Mouse (Mus musculus): ENCODE results near the gene Chic2. TPM values are rescaled to one million over a fixed set of nuclear protein-coding genes. Genes with fewer than 3 reads are reported as not detected.
A peak's percentile ranks its signal among the peaks of the same experiment; 100 is the strongest.

The Chic2 gene
- polyA plus RNA-seq, 1 experiment from 2014 or later, result 28.7 TPM

DNA sequence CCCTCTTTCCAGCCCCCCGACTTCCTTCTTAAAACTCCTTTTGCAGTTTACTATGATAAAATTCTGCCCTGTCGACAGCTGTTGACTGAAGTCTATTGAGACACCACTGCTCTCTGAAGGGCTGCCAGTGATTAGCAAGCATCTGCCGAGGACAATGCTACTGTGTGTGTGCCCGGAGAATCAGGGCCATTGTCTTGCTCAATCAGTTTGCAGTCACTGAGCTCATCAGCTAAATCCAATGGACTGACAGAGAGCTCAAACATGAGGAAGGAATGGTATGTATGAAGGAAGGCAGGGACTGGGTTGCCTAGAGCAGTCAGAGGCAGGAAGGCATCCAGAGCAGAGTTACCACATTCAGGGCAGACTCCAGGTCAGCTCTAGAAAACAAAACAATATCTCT lies 18.6 kb upstream of the Chic2 start:
- Histone ChIP-seq H3K27me3 (peaks cover 92% of the 10 kb centered on the region), H3K27ac (no peak overlapping the region), H3K9ac (replicated peaks) (no peak overlapping the region), H3K36me3 (no peaks in the 10 kb centered on the region), H3K4me1 (replicated peaks) (peaks cover 15% of the 10 kb centered on the region), H3K9me3 (0 out of 2 replicates have a peak, but pooled peaks cover 6% of the 10 kb centered on the region), H3K4me2 (replicated peaks) (no peak overlapping the region), H3K4me3 (replicated peaks) (no peak overlapping the region)
- ATAC-seq, result no peak
- 12% methylated on average over 4 of the region's 4 CpGs for WGBS

DNA sequence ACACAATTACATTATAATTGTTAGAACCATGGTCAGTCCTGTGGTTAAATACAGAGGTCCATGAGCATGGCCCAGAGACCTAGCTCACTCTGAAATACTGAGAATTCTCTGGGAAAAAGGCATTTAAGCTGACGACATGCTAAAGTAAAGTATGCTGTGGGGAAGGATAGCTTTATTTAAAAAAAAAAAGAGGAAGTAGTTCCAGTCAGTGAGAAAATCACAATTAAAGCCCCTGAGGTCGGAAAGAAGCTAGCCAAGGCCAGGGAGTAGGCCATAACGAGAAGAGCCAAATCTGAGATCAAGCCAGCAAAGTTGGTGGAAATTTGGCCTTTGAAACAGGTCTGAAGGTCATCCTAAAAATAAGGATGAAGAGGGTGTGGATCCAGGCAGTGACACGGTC lies 6.5 kb upstream of the Chic2 start:
- Histone ChIP-seq H3K27ac (no peak overlapping the region), H3K4me2 (replicated peaks) (no peak overlapping the region), H3K9me3 (no peaks in the 10 kb centered on the region), H3K27me3 (peaks cover 72% of the 10 kb centered on the region), H3K4me3 (replicated peaks) (no peak overlapping the region), H3K9ac (replicated peaks) (no peak overlapping the region), H3K36me3 (no peaks in the 10 kb centered on the region), H3K4me1 (replicated peaks) (no peaks in the 10 kb centered on the region)
- 78% methylated on average over 4 of the region's 4 CpGs for WGBS
- ATAC-seq, result no peak

DNA sequence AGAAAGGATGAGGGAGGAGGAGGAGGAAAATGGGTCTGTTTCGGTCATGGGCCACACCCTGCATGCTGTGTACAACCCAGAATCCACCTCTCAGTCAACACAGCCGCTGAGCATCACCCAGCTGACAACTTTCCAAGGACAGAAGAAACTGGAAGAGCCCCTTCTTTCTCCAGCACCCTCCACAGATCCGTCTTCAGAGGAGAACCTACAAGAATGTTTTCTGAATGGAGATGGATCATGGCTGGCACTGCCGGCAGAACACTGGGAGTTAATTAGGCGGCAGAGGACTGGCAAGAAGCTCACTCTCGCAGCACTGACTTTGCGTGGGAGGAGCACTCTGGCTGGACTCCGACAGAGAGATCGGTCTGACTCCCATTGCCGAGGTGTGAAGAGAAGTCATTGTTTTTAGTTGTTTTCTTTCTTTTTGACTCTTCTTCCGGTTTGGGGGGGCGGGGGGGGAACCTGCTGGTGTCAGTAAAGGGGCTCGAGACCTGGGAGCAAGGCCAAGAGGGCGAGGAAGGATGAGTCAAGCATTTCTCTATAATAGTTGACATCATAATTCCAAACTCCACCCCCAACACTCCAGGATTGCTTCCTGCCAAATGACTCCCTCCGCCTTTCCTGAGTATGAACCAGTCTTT lies 2.2 kb upstream of the Chic2 start:
- H3K27ac ChIP-seq, result no peak overlapping the region
- no peak overlapping the region for H3K9ac ChIP-seq (replicated peaks)
- peaks cover 19% of the 10 kb centered on the region for H3K4me1 ChIP-seq (replicated peaks)
- no peaks in the 10 kb centered on the region for H3K36me3 ChIP-seq
- WGBS, result 60% methylated on average over 14 of the region's 15 CpGs
- no peak overlapping the region for H3K4me3 ChIP-seq (replicated peaks)
- no peaks in the 10 kb centered on the region for H3K9me3 ChIP-seq
- no peak for ATAC-seq
- H3K4me2 ChIP-seq (replicated peaks), result no peak overlapping the region
- H3K27me3 ChIP-seq, result peaks cover 60% of the 10 kb centered on the region

DNA sequence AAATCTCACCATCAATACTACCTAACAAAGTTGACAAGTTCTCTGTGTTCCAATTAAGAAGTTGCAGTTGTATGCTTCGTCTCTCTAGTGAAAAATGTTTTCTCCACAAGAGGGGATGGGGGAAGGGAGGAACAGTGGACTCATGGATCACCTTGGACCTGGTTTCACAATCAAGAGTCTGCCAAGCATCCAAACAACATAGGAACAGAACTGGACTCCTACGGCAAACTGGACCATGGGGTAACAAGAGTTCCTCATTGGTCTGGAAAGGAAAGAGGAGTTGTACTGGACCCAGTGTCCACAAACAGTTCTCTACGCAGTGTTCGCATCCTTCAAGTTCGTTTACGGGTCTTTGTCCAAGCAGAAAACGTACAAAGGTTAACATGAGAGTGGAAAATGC lies 797 bp upstream of the Chic2 start:
- no peak overlapping the region for H3K9ac ChIP-seq (replicated peaks)
- H3K36me3 ChIP-seq, result no peaks in the 10 kb centered on the region; the same call in 1 of the 2 replicates

DNA sequence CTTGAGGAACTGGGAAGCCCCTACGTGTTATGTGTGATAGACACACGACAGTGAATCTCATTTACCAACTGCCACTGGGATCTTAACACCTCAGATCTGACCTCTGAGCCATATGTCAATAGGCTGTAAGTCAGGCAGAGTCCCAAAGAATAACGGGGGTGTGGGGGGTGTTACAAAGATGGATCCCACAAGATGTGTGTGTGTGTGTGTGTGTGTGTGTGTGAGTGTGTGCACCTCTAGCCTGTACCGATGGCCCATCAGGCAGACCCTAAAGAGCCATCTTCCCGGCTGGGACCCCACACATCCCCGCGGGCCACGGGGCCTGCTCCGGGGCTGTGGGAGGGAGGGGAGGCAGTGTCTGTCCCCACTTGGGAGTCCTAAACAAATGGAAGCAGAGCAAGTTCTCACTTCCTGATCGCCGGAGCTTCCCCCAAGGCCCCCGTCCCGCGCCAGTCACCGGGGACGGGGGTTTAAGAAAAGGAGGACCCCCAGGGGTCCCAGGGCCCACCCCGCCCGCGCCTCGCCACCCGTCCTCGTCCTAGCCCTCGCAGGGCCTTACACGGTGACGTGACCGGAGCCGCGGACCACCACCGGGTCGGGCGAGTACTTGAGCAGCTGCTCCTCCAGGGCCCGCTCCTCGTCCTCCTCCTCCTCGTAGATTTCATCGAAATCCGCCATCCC lies 813 bp downstream of the Chic2 start:
- 1% methylated on average over 34 of the region's 36 CpGs for WGBS
- Histone ChIP-seq H3K27ac (peak overlapping the region; percentile 89), H3K27me3 (peaks cover 37% of the 10 kb centered on the region), H3K4me3 (replicated peaks) (peak overlapping the region; percentile 92), H3K4me1 (replicated peaks) (peaks cover 21% of the 10 kb centered on the region), H3K9me3 (no peaks in the 10 kb centered on the region), H3K9ac (replicated peaks) (peak overlapping the region; percentile 97), H3K4me2 (replicated peaks) (peak overlapping the region; percentile 94), H3K36me3 (no peaks in the 10 kb centered on the region; the same call in 1 of the 2 replicates)
- peak; percentile 93 for ATAC-seq

More for the DNA sequence above, 797 bp upstream of the Chic2 start:
- no peak overlapping the region for H3K27ac ChIP-seq
- no peak overlapping the region for H3K4me2 ChIP-seq (replicated peaks)
- H3K4me1 ChIP-seq (replicated peaks), result peaks cover 21% of the 10 kb centered on the region
- no peaks in the 10 kb centered on the region for H3K9me3 ChIP-seq
- H3K27me3 ChIP-seq, result peaks cover 50% of the 10 kb centered on the region
- no peak overlapping the region for H3K4me3 ChIP-seq (replicated peaks)
- WGBS, result 87% methylated on average over 7 of the region's 7 CpGs
- ATAC-seq, result no peak

DNA sequence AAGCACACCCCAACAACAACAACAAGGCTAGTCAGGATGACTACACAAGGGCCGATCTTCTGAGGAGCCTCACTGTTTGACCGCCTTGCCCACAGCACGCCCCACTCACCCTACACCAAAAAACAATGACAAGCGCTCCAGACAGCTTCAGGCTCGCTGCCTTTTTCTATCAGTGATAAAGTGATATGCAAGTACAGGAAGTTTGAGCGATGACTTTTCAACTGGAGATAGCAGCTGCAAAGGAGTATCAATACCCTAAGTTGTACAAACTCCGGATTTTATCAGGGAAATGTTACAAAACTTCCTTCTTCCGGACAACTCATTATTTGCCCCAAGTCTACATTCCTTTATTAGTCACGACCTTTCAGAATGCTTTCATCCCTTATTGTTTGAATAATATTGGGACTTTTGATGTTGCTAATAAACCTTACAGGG lies 1.5 kb downstream of the Chic2 start:
- Histone ChIP-seq H3K4me2 (replicated peaks) (peak overlapping the region; percentile 94), H3K9me3 (no peaks in the 10 kb centered on the region), H3K27ac (no peak overlapping the region), H3K4me3 (replicated peaks) (peak overlapping the region; percentile 92), H3K36me3 (no peaks in the 10 kb centered on the region; the same call in 1 of the 2 replicates), H3K4me1 (replicated peaks) (peaks cover 21% of the 10 kb centered on the region), H3K9ac (replicated peaks) (peak overlapping the region; percentile 97), H3K27me3 (peaks cover 30% of the 10 kb centered on the region)
- no peak for ATAC-seq
- WGBS, result 58% methylated on average over 9 of the region's 9 CpGs

DNA sequence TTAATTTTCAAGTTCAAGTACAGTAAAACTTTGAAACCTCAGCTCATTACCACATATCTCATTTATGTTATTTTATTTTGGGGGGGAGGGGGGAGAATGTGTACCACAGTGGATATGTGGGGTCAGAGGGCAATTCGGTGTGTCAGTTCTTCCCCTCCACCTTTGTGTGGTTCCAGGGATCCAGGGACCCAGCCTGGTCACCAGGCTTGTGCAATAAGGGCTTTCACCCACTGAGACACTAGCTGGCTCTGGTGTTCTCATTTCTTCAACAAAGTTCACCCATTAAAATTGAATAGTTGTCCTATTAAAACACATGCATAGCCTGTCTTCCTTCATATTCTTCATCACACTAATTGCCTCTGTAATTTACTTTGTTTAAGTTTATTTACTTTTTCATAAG lies 5.3 kb downstream of the Chic2 start:
- no peak overlapping the region for H3K4me3 ChIP-seq (replicated peaks)
- no peaks in the 10 kb centered on the region for H3K9me3 ChIP-seq
- peaks cover 21% of the 10 kb centered on the region for H3K4me1 ChIP-seq (replicated peaks)
- no peak overlapping the region for H3K9ac ChIP-seq (replicated peaks)
- no peak overlapping the region for H3K27ac ChIP-seq
- WGBS, result 96% methylated on average over 1 of the region's 1 CpGs
- peaks cover 3% of the 10 kb centered on the region; the same call in 1 of the 2 replicates for H3K27me3 ChIP-seq
- no peak overlapping the region for H3K4me2 ChIP-seq (replicated peaks)
- H3K36me3 ChIP-seq, result no peaks in the 10 kb centered on the region; the same call in 1 of the 2 replicates
- ATAC-seq, result no peak

DNA sequence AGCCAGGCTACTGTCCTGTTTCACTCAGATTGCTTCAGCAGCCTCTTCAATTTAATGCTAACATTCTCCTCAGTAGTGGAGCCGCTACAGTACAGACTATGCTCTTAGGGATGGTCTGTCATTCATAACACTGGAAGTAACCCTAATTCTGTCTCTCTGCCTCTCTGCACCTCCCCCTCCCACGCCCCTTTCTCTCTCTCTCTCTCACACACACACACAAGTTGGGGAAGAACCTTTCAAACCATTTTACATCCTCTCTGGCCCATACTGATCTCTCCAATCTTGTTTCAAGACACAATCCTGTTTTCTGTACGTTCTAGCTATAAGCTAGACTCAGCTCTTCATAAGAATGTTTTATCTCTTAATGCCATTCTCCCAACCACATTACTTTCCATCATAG lies 9.1 kb downstream of the Chic2 start:
- ATAC-seq, result no peak
- no peak overlapping the region for H3K4me3 ChIP-seq (replicated peaks)
- H3K9ac ChIP-seq (replicated peaks), result no peak overlapping the region
- no peaks in the 10 kb centered on the region; the same call in 1 of the 2 replicates for H3K36me3 ChIP-seq
- no peaks in the 10 kb centered on the region for H3K4me1 ChIP-seq (replicated peaks)
- H3K4me2 ChIP-seq (replicated peaks), result no peak overlapping the region
- no peaks in the 10 kb centered on the region for H3K9me3 ChIP-seq
- peaks cover 3% of the 10 kb centered on the region; the same call in 1 of the 2 replicates for H3K27me3 ChIP-seq
- H3K27ac ChIP-seq, result no peak overlapping the region
- WGBS, result 89% methylated on average over 3 of the region's 3 CpGs

DNA sequence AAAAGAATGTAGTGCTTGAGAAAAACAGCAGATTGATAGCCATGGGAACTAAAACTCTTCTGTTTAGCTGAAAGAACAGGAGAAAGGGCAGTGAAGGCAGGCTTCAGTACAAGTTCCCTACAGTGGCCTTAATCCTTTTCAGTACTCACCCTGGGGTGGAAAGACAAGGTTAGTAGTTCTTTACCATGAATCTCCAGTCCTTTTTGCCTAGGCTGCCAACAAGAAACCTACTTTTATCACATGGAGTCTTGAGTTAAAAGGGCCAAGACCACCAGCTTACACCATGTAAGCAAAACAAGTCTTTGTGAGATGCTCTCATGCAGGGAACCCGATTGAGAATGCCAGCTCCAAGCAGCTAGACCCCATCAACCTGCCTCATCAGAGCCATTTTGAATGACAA lies 29.8 kb downstream of the Chic2 start:
- WGBS, result 35% methylated on average over 1 of the region's 1 CpGs
- H3K27ac ChIP-seq, result no peak overlapping the region
- H3K27me3 ChIP-seq, result peaks cover 78% of the 10 kb centered on the region
- H3K9me3 ChIP-seq, result no peaks in the 10 kb centered on the region
- peaks cover 16% of the 10 kb centered on the region for H3K4me1 ChIP-seq (replicated peaks)
- no peak for ATAC-seq
- H3K4me2 ChIP-seq (replicated peaks), result no peak overlapping the region
- no peaks in the 10 kb centered on the region for H3K36me3 ChIP-seq
- no peak overlapping the region for H3K9ac ChIP-seq (replicated peaks)
- H3K4me3 ChIP-seq (replicated peaks), result no peak overlapping the region

DNA sequence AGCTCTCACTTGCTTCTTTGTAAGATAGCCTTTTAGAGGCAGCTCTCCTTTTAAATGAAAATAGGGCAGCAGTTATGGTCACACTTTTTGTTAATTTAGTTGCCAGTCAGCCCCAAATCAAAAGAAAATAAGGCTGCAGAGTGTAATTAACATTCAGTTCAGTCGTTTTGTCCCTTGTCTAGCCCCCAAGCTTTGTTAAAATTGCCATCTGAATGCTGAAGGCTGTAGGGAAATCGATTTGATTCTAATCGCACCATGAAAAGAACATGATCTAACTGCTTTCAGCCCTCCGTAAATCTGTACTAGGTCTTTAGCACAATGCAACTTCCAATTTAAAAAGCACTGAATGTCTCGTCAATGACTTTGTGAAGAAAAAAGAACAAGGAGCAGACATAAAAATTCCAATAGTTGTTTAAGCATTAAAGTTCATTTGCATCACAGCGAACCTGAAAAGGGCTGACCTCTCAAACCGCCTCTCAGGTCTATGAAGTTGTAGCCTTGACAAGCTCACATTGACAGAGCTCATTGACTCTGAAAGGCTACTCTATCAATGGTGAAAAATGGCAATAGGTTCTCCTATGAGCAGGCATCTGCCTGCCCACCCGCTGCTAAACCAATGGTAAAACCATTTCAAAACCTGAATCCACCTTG lies 31.7 kb downstream of the Chic2 start:
- 5% methylated on average over 8 of the region's 8 CpGs for whole genome bisulfite sequencing
- Histone ChIP-seq H3K36me3 (peaks cover 5% of the 10 kb centered on the region), H3K4me2 (replicated peaks) (0 out of 2 replicates have a peak overlapping the region, but pooled peaks have one; percentile 13), H3K9me3 (no peaks in the 10 kb centered on the region; the same call in 1 of the 2 replicates), H3K4me3 (replicated peaks) (no peak overlapping the region), H3K27me3 (peaks cover 75% of the 10 kb centered on the region), H3K27ac (no peak overlapping the region), H3K4me1 (replicated peaks) (peaks cover 16% of the 10 kb centered on the region), H3K9ac (replicated peaks) (no peak overlapping the region)
- ATAC-seq, result peak; percentile 74; the same call in 1 of the 2 replicates

DNA sequence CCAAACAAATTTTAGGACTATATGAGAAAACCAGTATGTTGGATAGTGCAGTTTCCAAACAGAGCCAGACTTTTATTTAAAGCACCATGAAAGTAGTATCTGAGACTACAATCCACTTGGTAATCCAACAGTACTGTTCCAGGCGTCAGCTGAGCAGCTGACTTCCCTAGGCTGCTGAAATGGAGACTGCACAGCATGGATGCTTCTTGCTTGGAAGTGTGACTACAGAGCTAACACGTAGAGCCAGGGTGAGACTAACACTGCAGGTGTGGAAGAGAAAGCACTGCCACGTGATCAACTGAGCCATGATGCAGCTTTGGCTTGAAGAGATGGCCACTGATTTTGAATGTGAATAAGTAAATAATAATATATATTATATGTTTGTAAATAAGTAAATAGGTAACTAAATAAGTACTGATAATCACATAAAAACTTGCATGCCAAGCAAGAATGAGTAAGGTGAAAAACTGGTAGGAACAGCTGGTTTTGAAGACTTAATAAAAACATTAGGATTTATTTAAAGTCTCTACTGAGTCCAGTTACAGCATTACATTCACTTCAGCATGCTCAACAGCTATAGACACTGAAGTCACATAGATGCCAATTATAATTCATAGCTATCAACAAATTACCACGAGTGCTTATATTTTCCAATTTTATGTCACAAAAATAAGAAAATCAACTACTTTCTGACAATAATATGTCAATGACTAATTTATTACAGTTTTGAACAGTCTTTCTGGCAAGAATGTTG lies 32.4 kb downstream of the Chic2 start:
- Histone ChIP-seq H3K9ac (replicated peaks) (no peak overlapping the region), H3K27me3 (peaks cover 75% of the 10 kb centered on the region), H3K4me3 (replicated peaks) (no peak overlapping the region), H3K27ac (no peak overlapping the region), H3K4me1 (replicated peaks) (peaks cover 16% of the 10 kb centered on the region), H3K4me2 (replicated peaks) (0 out of 2 replicates have a peak overlapping the region, but pooled peaks have one; percentile 13), H3K9me3 (no peaks in the 10 kb centered on the region; the same call in 1 of the 2 replicates), H3K36me3 (peaks cover 8% of the 10 kb centered on the region)
- ATAC-seq, result 0 out of 2 replicates have a peak, but pooled peaks have one; percentile 50
- 31% methylated on average over 4 of the region's 4 CpGs for WGBS
